Mouse (Mus musculus): ENCODE data around the gene Slc34a1. TPM values are rescaled to one million over a fixed set of nuclear protein-coding genes. Genes with fewer than 3 reads are reported as not detected.

Gene Slc34a1
- polyA plus RNA-seq, 1 experiment = not detected

- Histone ChIP-seq H3K4me1 (ENCODE audit: control insufficient read depth, insufficient read depth, low read length) (no peaks in the 10 kb centered on the region), H3K27ac (ENCODE audit: insufficient read depth, low read length) (no peak overlapping the region), H3K4me3 (ENCODE audit: low read depth, low read length) (no peak overlapping the region), H3K36me3 (ENCODE audit: control insufficient read depth, insufficient read depth, low read length, poor library complexity, severe bottlenecking) (no peaks in the 10 kb centered on the region), H3K9ac (ENCODE audit: low read depth, poor library complexity, severe bottlenecking) (no peak overlapping the region), H3K9me3 (replicated peaks; ENCODE audit: control insufficient read depth, insufficient read depth, low read length, poor library complexity, severe bottlenecking) (no peaks in the 10 kb centered on the region), H3K27me3 (ENCODE audit: control insufficient read depth, insufficient read depth, low read length, poor library complexity, severe bottlenecking) (no peaks in the 10 kb centered on the region)
- no peak for TF ChIP-seq EP300 (IDR thresholded peaks at IDR 0.05; ENCODE audit: insufficient read depth, low read depth, low read length)
- no peak for TF ChIP-seq POLR2A (IDR thresholded peaks at IDR 0.05; ENCODE audit: insufficient read depth, low read length)
- no peak for TF ChIP-seq CTCF (IDR thresholded peaks at IDR 0.05; ENCODE audit: low read depth, low read length)
These were observed 27.8 kb upstream of the Slc34a1 start for GRCm38 (mm10) chr13:55370234-55370633.

GRCm38 (mm10) chr13:55371007-55371681 lies 26.8 kb upstream of the Slc34a1 start:
- Histone ChIP-seq H3K9ac (ENCODE audit: low read depth, poor library complexity, severe bottlenecking) (no peak overlapping the region), H3K27me3 (ENCODE audit: control insufficient read depth, insufficient read depth, low read length, poor library complexity, severe bottlenecking) (no peaks in the 10 kb centered on the region), H3K27ac (ENCODE audit: insufficient read depth, low read length) (no peak overlapping the region), H3K4me1 (ENCODE audit: control insufficient read depth, insufficient read depth, low read length) (no peaks in the 10 kb centered on the region), H3K9me3 (replicated peaks; ENCODE audit: control insufficient read depth, insufficient read depth, low read length, poor library complexity, severe bottlenecking) (no peaks in the 10 kb centered on the region), H3K36me3 (ENCODE audit: control insufficient read depth, insufficient read depth, low read length, poor library complexity, severe bottlenecking) (no peaks in the 10 kb centered on the region), H3K4me3 (ENCODE audit: low read depth, low read length) (no peak overlapping the region)
- TF ChIP-seq POLR2A (IDR thresholded peaks at IDR 0.05; ENCODE audit: insufficient read depth, low read length) (no peak), EP300 (IDR thresholded peaks at IDR 0.05; ENCODE audit: insufficient read depth, low read depth, low read length) (no peak), CTCF (IDR thresholded peaks at IDR 0.05; ENCODE audit: low read depth, low read length) (no peak)

- no peaks in the 10 kb centered on the region for H3K9me3 ChIP-seq (replicated peaks; ENCODE audit: control insufficient read depth, insufficient read depth, low read length, poor library complexity, severe bottlenecking)
- H3K36me3 ChIP-seq (ENCODE audit: control insufficient read depth, insufficient read depth, low read length, poor library complexity, severe bottlenecking) = no peaks in the 10 kb centered on the region
- no peaks in the 10 kb centered on the region for H3K27me3 ChIP-seq (ENCODE audit: control insufficient read depth, insufficient read depth, low read length, poor library complexity, severe bottlenecking)
- H3K27ac ChIP-seq (ENCODE audit: insufficient read depth, low read length) = no peak overlapping the region
- TF ChIP-seq POLR2A (IDR thresholded peaks at IDR 0.05; ENCODE audit: insufficient read depth, low read length) = no peak
- no peak overlapping the region for H3K4me3 ChIP-seq (ENCODE audit: low read depth, low read length)
- H3K9ac ChIP-seq (ENCODE audit: low read depth, poor library complexity, severe bottlenecking) = no peak overlapping the region
- no peaks in the 10 kb centered on the region for H3K4me1 ChIP-seq (ENCODE audit: control insufficient read depth, insufficient read depth, low read length)
These were observed 26.2 kb upstream of the Slc34a1 start for GRCm38 (mm10) chr13:55371740-55372139.

- Histone ChIP-seq H3K9ac (ENCODE audit: low read depth, poor library complexity, severe bottlenecking) (no peak overlapping the region), H3K27me3 (ENCODE audit: control insufficient read depth, insufficient read depth, low read length, poor library complexity, severe bottlenecking) (no peaks in the 10 kb centered on the region), H3K4me3 (ENCODE audit: low read depth, low read length) (no peak overlapping the region), H3K27ac (ENCODE audit: insufficient read depth, low read length) (no peak overlapping the region), H3K36me3 (ENCODE audit: control insufficient read depth, insufficient read depth, low read length, poor library complexity, severe bottlenecking) (no peaks in the 10 kb centered on the region), H3K9me3 (replicated peaks; ENCODE audit: control insufficient read depth, insufficient read depth, low read length, poor library complexity, severe bottlenecking) (no peaks in the 10 kb centered on the region), H3K4me1 (ENCODE audit: control insufficient read depth, insufficient read depth, low read length) (peaks cover 5% of the 10 kb centered on the region)
- TF ChIP-seq POLR2A (IDR thresholded peaks at IDR 0.05; ENCODE audit: insufficient read depth, low read length) = no peak
- TF ChIP-seq CTCF (IDR thresholded peaks at IDR 0.05; ENCODE audit: low read depth, low read length) = no peak
- no peak for TF ChIP-seq EP300 (IDR thresholded peaks at IDR 0.05; ENCODE audit: insufficient read depth, low read depth, low read length)
These were observed 23.6 kb upstream of the Slc34a1 start for GRCm38 (mm10) chr13:55374206-55374924.

- Histone ChIP-seq H3K4me3 (ENCODE audit: low read depth, low read length) (no peak overlapping the region), H3K4me1 (ENCODE audit: control insufficient read depth, insufficient read depth, low read length) (peaks cover 5% of the 10 kb centered on the region), H3K27me3 (ENCODE audit: control insufficient read depth, insufficient read depth, low read length, poor library complexity, severe bottlenecking) (no peaks in the 10 kb centered on the region), H3K36me3 (ENCODE audit: control insufficient read depth, insufficient read depth, low read length, poor library complexity, severe bottlenecking) (no peaks in the 10 kb centered on the region), H3K9ac (ENCODE audit: low read depth, poor library complexity, severe bottlenecking) (no peak overlapping the region), H3K9me3 (replicated peaks; ENCODE audit: control insufficient read depth, insufficient read depth, low read length, poor library complexity, severe bottlenecking) (no peaks in the 10 kb centered on the region), H3K27ac (ENCODE audit: insufficient read depth, low read length) (no peak overlapping the region)
- TF ChIP-seq CTCF (IDR thresholded peaks at IDR 0.05; ENCODE audit: low read depth, low read length) = no peak
- TF ChIP-seq POLR2A (IDR thresholded peaks at IDR 0.05; ENCODE audit: insufficient read depth, low read length) = no peak
- no peak for TF ChIP-seq EP300 (IDR thresholded peaks at IDR 0.05; ENCODE audit: insufficient read depth, low read depth, low read length)
These were observed 22.1 kb upstream of the Slc34a1 start for GRCm38 (mm10) chr13:55375877-55376276.

GRCm38 (mm10) chr13:55378907-55379580 lies 18.9 kb upstream of the Slc34a1 start:
- peak overlapping the region; percentile 57 for H3K4me3 ChIP-seq (ENCODE audit: low read depth, low read length)
- peak; percentile 14; the same call in 1 of the 2 replicates for TF ChIP-seq EP300 (IDR thresholded peaks at IDR 0.05; ENCODE audit: insufficient read depth, low read depth, low read length)
- TF ChIP-seq CTCF (IDR thresholded peaks at IDR 0.05; ENCODE audit: low read depth, low read length) = peak; percentile 35
- TF ChIP-seq POLR2A (IDR thresholded peaks at IDR 0.05; ENCODE audit: insufficient read depth, low read length) = peak; percentile 62
- no peaks in the 10 kb centered on the region for H3K36me3 ChIP-seq (ENCODE audit: control insufficient read depth, insufficient read depth, low read length, poor library complexity, severe bottlenecking)
- no peaks in the 10 kb centered on the region for H3K27me3 ChIP-seq (ENCODE audit: control insufficient read depth, insufficient read depth, low read length, poor library complexity, severe bottlenecking)
- H3K4me1 ChIP-seq (ENCODE audit: control insufficient read depth, insufficient read depth, low read length) = peaks cover 8% of the 10 kb centered on the region
- H3K27ac ChIP-seq (ENCODE audit: insufficient read depth, low read length) = no peak overlapping the region
- H3K9ac ChIP-seq (ENCODE audit: low read depth, poor library complexity, severe bottlenecking) = 0 out of 2 replicates have a peak overlapping the region, but pooled peaks have one; percentile 32
- H3K9me3 ChIP-seq (replicated peaks; ENCODE audit: control insufficient read depth, insufficient read depth, low read length, poor library complexity, severe bottlenecking) = no peaks in the 10 kb centered on the region

Measured in ES-Bruce4 (cell line).